Mouse (Mus musculus) heart, postnatal 36 days (tissue): Measurements from ENCODE around the gene Gnl1. TPM values are rescaled to one million over a fixed set of nuclear protein-coding genes. Genes with fewer than 3 reads are reported as not detected.
"Not testable (repeated sequence)": the region's sequence is repeated elsewhere in the genome, so short reads cannot be mapped to it uniquely, and the experiment has no call there.

Experiments used
- DNase-seq, 2 experiments: peaks; one replicate each; pipeline ENCODE4 v3.0.0; 2021 to 2022
- intact Hi-C: fragments of 180-260 bp; cut with DNase I; formaldehyde crosslinking; loops from one replicate; pipeline ENCODE4 v1.15.1; 2025
- total RNA-seq, 2 experiments: library from RNA; stranded (reverse); gene quantifications; 2 replicates each; pipeline ENCODE4 v1.2.3; 2021

Gnl1 gene
- 10 to 100 TPM; 28.6 to 32.7 TPM for total RNA-seq

- DNase-seq, result peak; percentile 87 to 97
- intact Hi-C loops, result loop anchor here (5.0 kb wide), 1 partner anchor 57 kb away; no protein-coding TSS in a partner anchor
Measured at GRCm38 (mm10) chr17:35979401-35980362, at the start of gene Gnl1, which contains the start of gene Prr3. Gene Gnl1 (plus strand): TSS chr17:35979851. Gene Prr3 (minus strand): TSS chr17:35980236.

- no peak for DNase-seq
- intact Hi-C loops, result loop anchor here (10.0 kb wide), 2 partner anchors 104 to 134 kb away; partner anchors contain the start of gene H2-T23
Measured at GRCm38 (mm10) chr17:35930627-35931026, 49.0 kb upstream of the Gnl1 start.

- no peak for DNase-seq
- intact Hi-C loops, result loop anchor here (10.0 kb wide), 2 partner anchors 102 to 132 kb away; partner anchors contain the start of gene H2-T23
Measured at GRCm38 (mm10) chr17:35932608-35933007, 47.0 kb upstream of the Gnl1 start.

GRCm38 (mm10) chr17:35935763-35936162 is 43.9 kb upstream of the Gnl1 start:
- DNase-seq, result not testable (repeated sequence)
- intact Hi-C loops, result loop anchor here (5.0 to 10.0 kb wide), 4 partner anchors 99 to 257 kb away; partner anchors contain the start of genes H2-T23 and H2-T3

- intact Hi-C loops, result loop anchor here (1.0 to 10.0 kb wide), 5 partner anchors 55 to 254 kb away; partner anchors contain the start of genes H2-T23 and H2-T3
- peak; percentile 31 to 52 for DNase-seq
Measured at GRCm38 (mm10) chr17:35937700-35938348, 41.8 kb upstream of the Gnl1 start.

GRCm38 (mm10) chr17:35939108-35939507 is 40.5 kb upstream of the Gnl1 start:
- DNase-seq, result no peak
- intact Hi-C loops, result loop anchor here (5.0 to 10.0 kb wide), 4 partner anchors 96 to 253 kb away; partner anchors contain the start of genes H2-T23 and H2-T3

GRCm38 (mm10) chr17:35939941-35940340 is 39.7 kb upstream of the Gnl1 start:
- intact Hi-C loops, result loop anchor here (5.0 to 10.0 kb wide), 4 partner anchors 95 to 252 kb away; partner anchors contain the start of genes H2-T23 and H2-T3
- DNase-seq, result no peak

GRCm38 (mm10) chr17:35950946-35951345 is 28.7 kb upstream of the Gnl1 start:
- DNase-seq, intact Hi-C loops: not testable (repeated sequence)

- DNase-seq, intact Hi-C loops: not testable (repeated sequence)
Measured at GRCm38 (mm10) chr17:35952559-35952958, 27.1 kb upstream of the Gnl1 start.

- DNase-seq, result no peak
- intact Hi-C loops, result no loop called here
Measured at GRCm38 (mm10) chr17:35954665-35955064, 25.0 kb upstream of the Gnl1 start.

GRCm38 (mm10) chr17:35958533-35959223 is 21.0 kb upstream of the Gnl1 start:
- DNase-seq, result no peak
- intact Hi-C loops, result no loop called here

GRCm38 (mm10) chr17:35963279-35963678 is 16.4 kb upstream of the Gnl1 start:
- intact Hi-C loops, result no loop called here
- DNase-seq, result no peak

- intact Hi-C loops, result loop anchor here (5.0 kb wide), 1 partner anchor 125 kb away; the partner anchor contains the start of gene Mdc1
- DNase-seq, result no peak
Measured at GRCm38 (mm10) chr17:35967621-35968020, 12.0 kb upstream of the Gnl1 start.

- intact Hi-C loops, result loop anchor here (1.0 to 5.0 kb wide), 2 partner anchors 9 to 127 kb away; partner anchors contain the start of gene Mdc1
- peak; percentile 100 for DNase-seq
Measured at GRCm38 (mm10) chr17:35969418-35970389, 9.9 kb upstream of the Gnl1 start, which contains the start of gene Abcf1. Gene Abcf1 (minus strand): TSS chr17:35969761.

GRCm38 (mm10) chr17:35972131-35972530 is 7.5 kb upstream of the Gnl1 start:
- no peak for DNase-seq
- intact Hi-C loops, result no loop called here

- intact Hi-C loops, result loop anchor here (1.0 kb wide), 1 partner anchor 10 kb away; the partner anchor contains the start of gene Abcf1
- no peak for DNase-seq
Measured at GRCm38 (mm10) chr17:35978811-35979400, 745 bp upstream of the Gnl1 start.

GRCm38 (mm10) chr17:35980363-35980754 is 708 bp downstream of the Gnl1 start:
- intact Hi-C loops, result loop anchor here (5.0 kb wide), 1 partner anchor 58 kb away; no protein-coding TSS in a partner anchor
- DNase-seq, result peak; percentile 55 to 67

- intact Hi-C loops, result loop anchor here (5.0 kb wide), 1 partner anchor 59 kb away; no protein-coding TSS in a partner anchor
- no peak for DNase-seq
Measured at GRCm38 (mm10) chr17:35981776-35982175, 2.1 kb downstream of the Gnl1 start.
